Mouse (Mus musculus): ENCODE data around the gene BC005561.

BC005561 gene

DNA sequence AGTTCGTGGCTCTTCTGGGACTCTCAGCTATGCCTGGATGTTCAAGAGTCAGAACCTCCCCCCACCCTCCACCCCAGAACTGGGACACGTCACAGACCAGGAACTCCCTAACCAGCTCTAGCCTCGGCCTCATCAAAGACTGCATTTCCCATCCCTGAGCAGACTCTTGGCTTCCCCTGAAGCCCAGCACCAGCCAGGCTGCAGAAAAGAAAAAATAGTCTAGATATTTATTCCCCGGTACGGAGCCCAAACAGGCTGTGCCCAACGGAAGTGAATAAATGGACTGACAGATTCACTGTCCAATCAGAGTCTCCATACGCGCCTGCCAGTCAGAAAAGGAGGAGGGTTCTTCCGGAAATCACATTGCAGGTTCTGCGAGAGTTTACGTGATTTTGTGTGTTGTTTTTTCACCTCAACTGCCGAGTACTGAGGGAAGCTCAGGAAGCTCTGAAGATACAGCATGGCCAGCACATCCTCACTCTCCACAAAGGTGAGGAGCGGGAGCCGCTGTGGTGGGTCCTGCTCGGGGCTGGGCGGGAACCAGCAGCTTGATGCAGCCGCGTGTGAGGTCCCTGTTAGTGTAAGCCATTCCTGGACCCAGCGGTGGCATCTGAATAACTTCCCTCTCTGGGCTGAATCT, 63.2 kb downstream of the BC005561 start:
- in situ Hi-C loops (cut with MboI, MseI), result loop anchor here in 1 of 2 experiments (10.0 kb wide), 1 partner anchor 483 kb away; no protein-coding TSS in a partner anchor

All from T-helper 17 cell (primary cell).